Mouse (Mus musculus) intestine, embryonic 15.5 days (tissue): ENCODE data around the gene Upk1b. TPM values are rescaled to one million over a fixed set of nuclear protein-coding genes. Genes with fewer than 3 reads are reported as not detected.

Experiments
- ATAC-seq: fragments of 200-750 bp; cut with Nextera tagmentation; 2 replicates; pipeline ENCODE4 v1.8.0; 2017; ENCODE audit warnings: moderate TSS enrichment, moderate library complexity
- H3K27ac ChIP-seq: fragments of 300-500 bp; sonication (generic); 2 replicates; pipeline ENCODE4 v1.5.1; 2015; ENCODE audit warnings: mild to moderate bottlenecking, inconsistent platforms
- H3K27me3 ChIP-seq: fragments of 300-500 bp; sonication (generic); replicated peaks from 2 replicates; pipeline ENCODE4 v1.6.1; 2015; ENCODE audit warnings: inconsistent platforms
- H3K36me3 ChIP-seq: fragments of 300-500 bp; sonication (generic); 2 replicates; pipeline ENCODE4 v1.6.1; 2015; ENCODE audit warnings: inconsistent platforms
- H3K4me1 ChIP-seq: fragments of 300-500 bp; sonication (generic); replicated peaks from 2 replicates; pipeline ENCODE4 v1.6.1; 2015; ENCODE audit warnings: inconsistent platforms
- H3K4me2 ChIP-seq: fragments of 300-500 bp; sonication (generic); replicated peaks from 2 replicates; pipeline ENCODE4 v1.6.1; 2015; ENCODE audit warnings: mild to moderate bottlenecking, inconsistent platforms
- H3K4me3 ChIP-seq: fragments of 300-500 bp; sonication (generic); replicated peaks from 2 replicates; pipeline ENCODE4 v1.5.1; 2015; ENCODE audit warnings: inconsistent platforms
- H3K9ac ChIP-seq: fragments of 300-500 bp; sonication (generic); 2 replicates; pipeline ENCODE4 v1.6.1; 2015; ENCODE audit warnings: inconsistent platforms
- H3K9me3 ChIP-seq: fragments of 300-500 bp; sonication (generic); 2 replicates; pipeline ENCODE4 v1.6.1; 2016; ENCODE audit warnings: inconsistent platforms
- WGBS: fragments of 180-500 bp; shearing (Covaris S2); methylation state at CpG from one replicate; pipeline ENCODE4 v1.1.7; 2015; 5-methylcytosine and 5-hydroxymethylcytosine counted together
- polyA plus RNA-seq: library from polyadenylated mRNA; unstranded; fragments of >200 nt; fragmentation: Nextera tagmentation; extraction: Ambion mirVana; gene quantifications from 2 replicates; pipeline ENCODE4 v1.2.1, GENCODE M21; 2015

The Upk1b gene
- polyA plus RNA-seq, 1 experiment from 2014 or later, result 16.8 TPM

DNA sequence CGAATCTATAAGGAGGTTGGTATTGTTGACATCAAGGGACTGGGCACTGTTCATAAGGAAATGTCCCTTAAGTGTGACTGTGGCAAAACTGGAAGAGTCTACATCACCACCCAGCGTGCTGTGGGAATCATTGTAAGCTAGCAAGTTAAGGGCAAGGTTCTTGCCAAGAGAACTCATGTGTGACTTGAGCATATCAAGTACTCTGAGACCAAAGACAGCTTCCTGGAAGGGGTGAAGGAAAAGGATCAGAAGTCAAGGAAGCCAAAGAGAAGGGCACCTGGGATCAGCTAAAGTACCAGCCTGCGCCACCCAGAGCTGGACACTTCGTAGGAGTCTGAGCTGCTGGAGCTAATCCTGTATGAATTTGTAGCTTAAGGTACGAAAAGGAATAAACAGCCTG is 39.9 kb downstream of the Upk1b start:
- no peaks in the 10 kb centered on the region for H3K9me3 ChIP-seq
- WGBS, result 96% methylated on average over 5 of the region's 5 CpGs
- no peak overlapping the region for H3K4me3 ChIP-seq
- H3K27me3 ChIP-seq, result no peaks in the 10 kb centered on the region
- no peak for ATAC-seq
- no peaks in the 10 kb centered on the region for H3K4me1 ChIP-seq
- H3K27ac ChIP-seq, result no peak overlapping the region
- H3K36me3 ChIP-seq, result peaks cover 3% of the 10 kb centered on the region; the same call in 1 of the 2 replicates
- H3K9ac ChIP-seq, result no peak overlapping the region
- H3K4me2 ChIP-seq, result no peak overlapping the region

DNA sequence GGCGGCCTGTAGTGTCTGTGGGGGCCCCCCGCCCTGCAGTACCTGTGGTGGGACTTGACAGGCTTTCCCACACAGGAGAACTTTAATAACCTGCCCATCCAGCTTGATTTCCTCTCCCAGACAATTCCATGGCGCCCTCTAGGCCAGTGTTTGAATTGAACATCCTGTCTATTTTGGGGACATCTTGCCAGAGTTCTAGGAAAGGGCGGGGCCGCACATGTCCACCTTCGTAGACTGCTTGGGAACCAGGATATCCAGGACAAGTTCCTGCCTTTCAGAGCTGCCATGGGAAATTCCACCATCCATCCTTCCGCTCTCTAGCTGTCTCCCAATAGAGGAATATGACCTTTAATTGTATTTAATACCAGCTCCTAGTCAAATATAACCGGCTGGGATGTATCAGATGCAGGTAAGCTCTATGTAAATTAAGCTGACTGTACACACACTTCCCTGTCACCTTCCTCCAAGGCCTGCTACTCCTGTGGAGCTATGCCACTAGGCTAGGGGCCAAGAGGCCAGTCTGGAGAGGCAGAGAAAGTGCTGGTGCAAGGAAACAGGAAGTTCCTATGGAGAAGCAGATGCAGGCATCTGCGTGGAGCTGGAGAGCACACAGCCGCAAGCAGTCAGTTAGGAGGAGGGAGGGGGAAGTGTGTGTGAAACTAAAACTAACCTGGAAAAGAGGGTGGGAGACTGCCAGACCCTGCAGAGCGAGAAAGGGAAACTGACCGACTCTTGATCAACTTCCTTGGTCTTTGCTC is 41.8 kb downstream of the Upk1b start:
- H3K9ac ChIP-seq, result no peak overlapping the region
- H3K4me2 ChIP-seq, result no peak overlapping the region
- 74% methylated on average over 12 of the region's 12 CpGs for WGBS
- H3K9me3 ChIP-seq, result no peaks in the 10 kb centered on the region
- no peak for ATAC-seq
- peaks cover 3% of the 10 kb centered on the region; the same call in 1 of the 2 replicates for H3K36me3 ChIP-seq
- no peaks in the 10 kb centered on the region for H3K27me3 ChIP-seq
- H3K4me1 ChIP-seq, result 0 out of 2 replicates have a peak, but pooled peaks cover under 1% of the 10 kb centered on the region
- H3K27ac ChIP-seq, result no peak overlapping the region
- H3K4me3 ChIP-seq, result no peak overlapping the region

DNA sequence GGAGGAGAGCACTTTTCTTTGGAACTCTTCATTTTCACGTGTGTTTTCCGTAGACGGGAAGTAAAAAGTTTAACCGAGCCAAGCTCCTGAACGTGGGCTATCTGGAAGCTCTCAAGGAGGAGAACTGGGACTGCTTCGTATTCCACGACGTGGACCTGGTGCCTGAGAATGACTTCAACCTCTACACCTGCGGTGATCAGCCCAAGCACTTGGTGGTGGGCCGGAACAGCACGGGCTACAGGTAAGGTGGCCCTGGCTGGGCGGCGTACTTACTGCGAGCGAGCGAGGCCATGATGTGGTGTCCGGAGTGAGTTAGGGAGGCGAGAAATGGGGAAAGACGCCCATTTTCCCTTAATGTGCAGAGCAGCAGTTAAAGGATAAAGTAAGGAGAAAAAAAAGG is 42.5 kb downstream of the Upk1b start:
- no peaks in the 10 kb centered on the region for H3K27me3 ChIP-seq
- H3K9me3 ChIP-seq, result no peaks in the 10 kb centered on the region
- no peak for ATAC-seq
- no peak overlapping the region for H3K4me3 ChIP-seq
- H3K27ac ChIP-seq, result no peak overlapping the region
- no peak overlapping the region for H3K4me2 ChIP-seq
- WGBS, result 95% methylated on average over 19 of the region's 19 CpGs
- 0 out of 2 replicates have a peak, but pooled peaks cover 2% of the 10 kb centered on the region for H3K4me1 ChIP-seq
- H3K9ac ChIP-seq, result no peak overlapping the region
- peaks cover 3% of the 10 kb centered on the region; the same call in 1 of the 2 replicates for H3K36me3 ChIP-seq

DNA sequence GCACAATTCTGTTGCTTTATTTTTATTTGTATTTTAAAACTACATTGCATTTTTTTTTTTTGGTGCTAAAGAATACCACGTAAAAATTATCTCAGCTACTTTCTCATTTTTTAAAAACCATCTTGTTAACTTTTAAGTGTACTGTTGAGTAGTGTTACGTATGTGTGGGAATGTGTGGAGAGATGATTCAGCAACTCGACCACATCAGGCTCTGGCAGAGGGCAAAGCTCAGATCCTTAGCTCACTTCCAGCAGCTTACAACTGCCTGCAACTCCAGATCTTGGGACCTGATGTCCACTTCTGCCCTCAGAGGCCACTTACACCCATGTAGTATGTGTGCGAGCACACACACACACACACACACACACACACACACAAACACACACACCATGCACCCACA is 43.6 kb downstream of the Upk1b start:
- H3K27me3 ChIP-seq, result no peaks in the 10 kb centered on the region

DNA sequence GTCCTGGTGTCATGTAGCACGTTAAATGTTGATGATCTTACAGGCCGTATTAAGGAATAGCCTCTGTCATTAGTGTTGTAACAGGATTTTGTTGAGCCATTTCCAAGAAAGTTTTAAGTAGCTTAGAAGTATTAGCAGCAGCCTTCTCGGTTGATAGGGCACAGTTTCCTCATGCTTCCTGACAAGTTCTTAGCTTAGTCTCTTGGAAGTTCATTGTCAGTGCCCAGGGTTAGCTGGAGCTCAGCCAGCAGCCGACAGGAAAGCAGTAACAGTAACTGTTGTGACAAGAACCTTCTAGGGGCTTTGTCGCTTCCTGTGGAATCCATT is 44.0 kb downstream of the Upk1b start:
- Histone ChIP-seq H3K4me1 (0 out of 2 replicates have a peak, but pooled peaks cover 2% of the 10 kb centered on the region), H3K27me3 (no peaks in the 10 kb centered on the region), H3K9me3 (no peaks in the 10 kb centered on the region), H3K4me3 (no peak overlapping the region), H3K4me2 (no peak overlapping the region), H3K9ac (no peak overlapping the region), H3K27ac (no peak overlapping the region), H3K36me3 (0 out of 2 replicates have a peak, but pooled peaks cover 3% of the 10 kb centered on the region)
- ATAC-seq, result no peak
- WGBS, result 31% methylated on average over 5 of the region's 5 CpGs

More for the DNA sequence above, 43.6 kb downstream of the Upk1b start:
- 0 out of 2 replicates have a peak, but pooled peaks cover 2% of the 10 kb centered on the region for H3K4me1 ChIP-seq
- ATAC-seq, result no peak
- H3K4me3 ChIP-seq, result no peak overlapping the region
- no peak overlapping the region for H3K4me2 ChIP-seq
- no peak overlapping the region for H3K27ac ChIP-seq
- 0 out of 2 replicates have a peak, but pooled peaks cover 3% of the 10 kb centered on the region for H3K36me3 ChIP-seq
- H3K9ac ChIP-seq, result no peak overlapping the region
- 69% methylated on average over 4 of the region's 4 CpGs for WGBS
- no peaks in the 10 kb centered on the region for H3K9me3 ChIP-seq

DNA sequence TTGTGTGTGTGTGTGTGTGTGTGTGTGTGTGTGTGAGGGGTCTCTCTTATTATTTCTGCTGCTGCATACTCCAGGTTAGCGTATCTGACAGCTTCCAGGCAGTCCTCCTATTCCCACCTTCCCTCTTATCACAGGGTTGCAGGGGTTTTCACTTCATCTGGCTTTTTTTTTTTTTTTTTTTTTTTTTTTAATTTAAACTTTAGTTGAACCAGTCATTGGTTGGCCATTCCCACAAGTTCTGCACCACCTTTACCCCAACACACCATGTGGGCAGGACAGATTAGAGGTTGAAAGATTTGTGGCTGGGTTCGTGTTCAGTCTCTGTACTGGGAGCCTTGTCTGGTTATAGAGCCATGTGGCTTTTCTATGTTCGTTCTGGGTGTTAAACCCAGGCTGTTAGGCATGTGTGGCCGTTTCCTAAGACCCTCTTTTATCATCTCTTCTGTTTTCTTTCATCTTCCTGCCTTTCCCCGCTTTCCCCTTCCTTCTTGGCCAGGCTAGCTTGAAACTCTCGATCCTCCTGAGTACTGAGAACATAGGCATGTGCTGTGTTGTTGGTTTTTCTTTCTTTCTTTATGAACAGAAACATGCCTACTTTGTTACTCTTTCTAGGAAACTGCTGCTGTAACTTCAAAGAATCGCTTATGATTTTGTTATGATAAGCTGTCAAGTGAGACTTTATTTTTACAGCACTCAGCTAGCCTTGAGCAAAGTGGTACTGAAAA is 44.5 kb downstream of the Upk1b start:
- Histone ChIP-seq H3K4me1 (peaks cover 7% of the 10 kb centered on the region; the same call in 1 of the 2 replicates), H3K4me2 (no peak overlapping the region), H3K4me3 (no peak overlapping the region), H3K36me3 (no peaks in the 10 kb centered on the region), H3K9me3 (no peaks in the 10 kb centered on the region), H3K9ac (no peak overlapping the region), H3K27ac (no peak overlapping the region), H3K27me3 (no peaks in the 10 kb centered on the region)
- no peak for ATAC-seq
- 46% methylated on average over 7 of the region's 7 CpGs for WGBS

DNA sequence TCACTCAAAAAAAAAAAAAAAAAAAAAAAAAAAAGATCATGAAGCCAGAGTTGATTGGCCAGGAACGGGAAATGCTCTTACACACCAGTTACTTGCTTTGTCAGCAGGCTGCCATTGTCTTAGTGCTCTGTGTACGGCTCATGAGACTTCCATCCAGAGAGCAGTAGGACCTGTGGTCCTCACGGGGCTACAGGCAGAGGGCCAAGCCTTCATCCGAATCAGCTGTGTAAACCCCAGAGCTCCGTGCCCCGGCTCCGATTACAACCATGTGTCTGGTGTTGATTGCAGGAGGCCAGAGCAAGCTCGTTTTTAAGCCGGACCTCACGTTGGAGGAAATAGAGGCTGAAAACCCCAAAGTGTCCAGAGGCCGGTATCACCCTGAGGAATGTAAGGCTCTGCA is 46.5 kb downstream of the Upk1b start:
- Histone ChIP-seq H3K4me1 (peaks cover 7% of the 10 kb centered on the region; the same call in 1 of the 2 replicates), H3K27ac (no peak overlapping the region), H3K4me3 (no peak overlapping the region), H3K9ac (no peak overlapping the region), H3K4me2 (no peak overlapping the region), H3K9me3 (no peaks in the 10 kb centered on the region), H3K27me3 (no peaks in the 10 kb centered on the region), H3K36me3 (no peaks in the 10 kb centered on the region)
- 68% methylated on average over 11 of the region's 11 CpGs for WGBS
- ATAC-seq, result no peak

DNA sequence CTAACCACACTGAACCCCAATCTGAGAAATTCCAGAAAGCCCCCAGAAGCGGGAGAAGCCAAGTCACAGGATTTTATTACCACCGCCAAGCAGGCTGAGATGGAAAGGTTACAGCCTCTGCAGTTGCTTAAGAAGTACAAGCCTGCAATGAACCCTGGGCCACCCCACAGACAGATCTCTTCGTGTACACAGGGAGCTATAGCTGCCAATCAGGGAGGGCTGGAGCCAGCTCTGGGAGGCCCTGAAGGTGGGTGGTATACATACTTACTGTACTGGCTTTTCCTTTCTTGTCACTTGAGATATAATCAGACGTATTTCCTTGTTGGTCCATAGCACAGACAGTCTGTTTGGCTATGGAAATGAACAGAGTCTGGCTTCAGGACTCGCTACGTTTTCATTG is 49.3 kb downstream of the Upk1b start:
- Histone ChIP-seq H3K9ac (no peak overlapping the region), H3K27ac (no peak overlapping the region), H3K9me3 (no peaks in the 10 kb centered on the region), H3K4me3 (no peak overlapping the region), H3K27me3 (no peaks in the 10 kb centered on the region), H3K36me3 (no peaks in the 10 kb centered on the region), H3K4me2 (no peak overlapping the region), H3K4me1 (peaks cover 7% of the 10 kb centered on the region; the same call in 1 of the 2 replicates)
- WGBS, result 47% methylated on average over 6 of the region's 6 CpGs
- ATAC-seq, result peak; percentile 80

DNA sequence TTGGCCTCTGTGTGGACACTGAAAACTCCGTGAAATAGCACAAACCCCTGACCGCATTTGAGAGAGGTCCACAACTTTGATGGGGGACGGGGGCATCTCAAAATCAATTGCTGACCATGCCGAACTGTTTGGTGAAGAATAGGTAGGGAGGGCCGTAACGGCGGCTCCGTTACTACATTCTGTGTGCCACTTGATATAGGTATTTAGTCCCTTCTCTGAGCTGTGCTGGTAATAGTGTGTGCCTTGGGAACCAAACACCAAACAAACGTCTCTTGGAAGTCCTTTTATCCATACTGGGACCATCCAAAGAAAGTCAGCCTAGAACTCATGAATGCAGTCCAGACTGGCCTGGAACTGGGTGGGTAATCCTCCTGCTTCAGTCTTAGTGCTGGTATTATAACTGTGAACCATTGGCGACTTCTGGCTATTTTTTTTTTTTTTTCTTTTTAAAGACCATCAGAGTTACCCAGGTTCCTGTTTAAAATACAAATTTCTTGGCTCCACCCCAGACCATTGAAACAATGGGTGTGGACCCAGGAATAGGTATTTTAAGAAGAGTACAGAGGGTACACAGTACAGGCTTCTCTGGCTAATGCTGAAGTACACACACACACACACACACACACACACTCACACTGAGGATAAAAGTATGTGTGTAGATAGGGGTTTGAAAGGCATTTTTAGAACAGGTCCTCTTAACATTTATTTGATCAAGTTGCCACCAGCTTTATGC is 56.0 kb downstream of the Upk1b start:
- Histone ChIP-seq H3K9ac (no peak overlapping the region), H3K36me3 (no peaks in the 10 kb centered on the region), H3K4me3 (no peak overlapping the region), H3K4me1 (peaks cover 3% of the 10 kb centered on the region; the same call in 1 of the 2 replicates), H3K27me3 (no peaks in the 10 kb centered on the region), H3K4me2 (no peak overlapping the region), H3K9me3 (no peaks in the 10 kb centered on the region), H3K27ac (no peak overlapping the region)
- WGBS, result 90% methylated on average over 10 of the region's 10 CpGs
- no peak for ATAC-seq

DNA sequence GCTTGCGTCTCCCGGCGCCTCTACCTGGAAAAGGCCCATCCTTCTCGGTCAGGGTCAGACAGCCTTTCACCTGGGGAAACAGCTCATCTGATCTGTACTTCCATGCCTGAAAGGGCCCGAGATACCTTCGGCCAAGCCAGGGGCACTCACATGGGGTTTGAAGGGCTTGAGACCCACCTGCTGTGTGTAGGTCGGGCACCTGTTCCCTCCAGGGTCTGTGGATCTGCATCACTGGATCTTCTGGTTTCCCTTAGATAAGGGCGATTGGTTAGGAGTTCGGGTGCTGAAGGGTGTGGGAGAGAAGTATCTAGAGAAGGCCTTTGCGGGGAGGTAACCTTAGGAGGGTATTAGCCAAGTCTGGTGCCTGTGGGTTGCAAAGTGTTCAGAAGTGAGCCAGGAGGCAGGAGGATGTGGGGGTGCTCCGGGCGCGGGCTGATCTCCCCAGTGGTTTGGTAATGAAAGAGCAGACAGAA is 57.4 kb downstream of the Upk1b start:
- Histone ChIP-seq H3K27me3 (no peaks in the 10 kb centered on the region), H3K36me3 (no peaks in the 10 kb centered on the region), H3K9ac (peak overlapping the region; percentile 79), H3K4me1 (peaks cover 3% of the 10 kb centered on the region; the same call in 1 of the 2 replicates), H3K4me2 (peak overlapping the region; percentile 88), H3K27ac (peak overlapping the region; percentile 85), H3K4me3 (peak overlapping the region; percentile 86), H3K9me3 (no peaks in the 10 kb centered on the region)
- under 1% methylated on average over 13 of the region's 13 CpGs for WGBS
- no peak; the same call in 1 of the 2 replicates for ATAC-seq

DNA sequence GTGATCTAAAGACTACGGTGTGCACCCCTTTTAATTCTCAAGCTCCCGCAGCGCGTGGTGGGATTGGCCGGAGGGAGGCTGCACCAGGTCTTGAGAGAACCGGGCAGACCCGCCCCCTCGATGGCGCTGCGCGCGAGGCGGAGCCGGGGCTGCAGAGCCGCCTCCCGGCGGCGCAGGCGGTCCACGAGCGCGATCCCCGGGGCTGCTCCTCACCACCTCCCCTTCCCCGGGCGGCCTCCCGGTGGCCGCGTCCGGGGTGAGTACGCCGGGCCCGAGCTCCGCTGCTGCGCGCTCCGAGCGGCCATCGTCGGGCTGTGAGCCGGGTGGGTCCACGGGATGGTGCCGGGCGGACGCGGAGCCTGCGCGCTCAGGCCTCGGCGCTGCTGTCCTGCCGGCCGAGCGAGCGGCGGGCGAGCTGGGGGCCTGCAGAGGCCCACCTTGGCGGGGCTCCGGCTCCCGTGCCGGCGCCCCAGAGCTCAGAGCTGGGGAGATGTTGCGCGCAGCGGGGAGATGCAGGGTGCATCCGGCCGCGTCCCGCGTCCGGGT is 57.9 kb downstream of the Upk1b start, which contains the start of gene B4galt4:
Gene B4galt4 (plus strand): TSS at position 152 of the 546 bp plus-strand sequence.
- Histone ChIP-seq H3K9ac (peak within 1 kb of the TSS; percentile 79), H3K4me1 (peaks cover 3% of the 10 kb centered on the region; the same call in 1 of the 2 replicates), H3K27ac (peak within 1 kb of the TSS; percentile 85), H3K27me3 (no peaks in the 10 kb centered on the region), H3K9me3 (no peaks in the 10 kb centered on the region), H3K36me3 (no peaks in the 10 kb centered on the region), H3K4me2 (peak within 1 kb of the TSS; percentile 88), H3K4me3 (peak within 1 kb of the TSS; percentile 86)
- peak; percentile 96 for ATAC-seq
- WGBS, result under 1% methylated on average over 67 of the region's 69 CpGs
